Mouse (Mus musculus) testis, adult 2 months (tissue): ENCODE measurements around the gene Mdp1.

Source experiments
- CTCF ChIP-seq: fragments of 200-500 bp; IDR thresholded peaks from 2 replicates; pipeline ENCODE4 v1.5.1; 2012; ENCODE audit warnings: low read depth, mild to moderate bottlenecking, inconsistent platforms, low read length, moderate library complexity; ENCODE audit not compliant: control insufficient read depth, insufficient read depth, insufficient replicate concordance
- POLR2A ChIP-seq: fragments of 200-500 bp; IDR thresholded peaks from 2 replicates; pipeline ENCODE4 v1.6.1; 2012; ENCODE audit warnings: low read depth, mild to moderate bottlenecking, inconsistent platforms, low read length, moderate library complexity; ENCODE audit not compliant: control insufficient read depth

- no peak for TF ChIP-seq CTCF
- TF ChIP-seq POLR2A, result no peak
These were observed 40.8 kb upstream of the Mdp1 start for GRCm38 (mm10) chr14:55701131-55701530.
